Mouse (Mus musculus) kidney, adult 2 months (tissue): ENCODE data around the gene E2f6.

ENCODE experiments used
- CTCF ChIP-seq: fragments of 200-500 bp; conservative IDR thresholded peaks from 2 replicates; pipeline ENCODE4 v1.5.1; 2011; ENCODE audit warnings: low read depth, mild to moderate bottlenecking, control low read depth, low read length, moderate library complexity, mixed read lengths; ENCODE audit not compliant: insufficient read depth, insufficient read length
- POLR2A ChIP-seq: fragments of 200-500 bp; IDR thresholded peaks from one replicate; pipeline ENCODE4 v1.6.1; 2011; ENCODE audit warnings: low read depth, low read length, control low read depth

DNA sequence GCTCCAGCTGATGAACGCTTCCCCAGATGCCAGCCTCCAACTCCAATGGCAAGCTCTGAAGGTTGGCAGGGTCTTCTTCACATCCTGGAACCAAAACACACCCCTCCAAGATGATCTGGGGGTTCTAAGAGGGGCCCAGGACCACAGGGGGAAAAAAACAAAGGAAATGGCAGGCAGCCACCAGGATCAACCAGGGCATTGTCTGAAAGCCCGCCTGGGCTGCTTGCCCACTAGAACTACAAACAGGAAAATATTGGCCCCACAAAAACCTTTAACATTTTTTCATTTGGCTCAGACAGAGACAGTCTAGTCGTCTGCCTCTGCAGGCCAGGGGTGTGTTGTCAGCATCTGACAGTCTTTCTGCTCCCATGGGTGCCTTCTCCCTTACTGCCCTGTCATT is 35.4 kb upstream of the E2f6 start:
- TF ChIP-seq POLR2A (no peak), CTCF (no peak)
